Mouse (Mus musculus): ENCODE measurements at regions not wholly inside any gene's neighbourhood (a gene's known extent, or its start where the extent isn't known, plus 50 kb on each side); places are given as distances from the start of the nearest gene placed in this dataset.

DNA sequence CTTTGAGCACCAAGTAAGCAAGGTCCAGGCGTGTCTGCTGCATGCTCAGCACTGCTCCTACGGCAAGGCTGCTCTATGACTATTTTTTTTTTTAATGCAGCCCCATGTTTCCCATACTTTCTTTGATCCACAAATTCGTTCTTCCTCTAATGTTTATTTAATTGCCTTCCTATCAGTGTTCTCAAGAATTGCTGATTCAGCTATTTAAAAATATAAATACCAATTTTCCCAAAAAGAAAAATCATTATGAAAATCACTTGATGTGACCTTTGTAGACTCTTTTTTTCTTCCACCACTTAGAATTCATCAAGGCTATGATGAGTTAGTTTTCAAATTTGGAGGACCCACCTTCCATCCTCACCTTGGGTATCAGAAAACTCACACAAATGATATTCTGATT is 208.5 kb upstream of the Nabp1 start:
- TF ChIP-seq CTCF (IDR thresholded peaks at IDR 0.05; ENCODE audit: low read depth) (no peak), EP300 (IDR thresholded peaks at IDR 0.05; ENCODE audit: low read depth) (no peak)
